Mouse (Mus musculus): ENCODE measurements at regions not wholly inside any gene's neighbourhood (a gene's known extent, or its start where the extent isn't known, plus 50 kb on each side); places are given as distances from the start of the nearest gene placed in this dataset.

DNA sequence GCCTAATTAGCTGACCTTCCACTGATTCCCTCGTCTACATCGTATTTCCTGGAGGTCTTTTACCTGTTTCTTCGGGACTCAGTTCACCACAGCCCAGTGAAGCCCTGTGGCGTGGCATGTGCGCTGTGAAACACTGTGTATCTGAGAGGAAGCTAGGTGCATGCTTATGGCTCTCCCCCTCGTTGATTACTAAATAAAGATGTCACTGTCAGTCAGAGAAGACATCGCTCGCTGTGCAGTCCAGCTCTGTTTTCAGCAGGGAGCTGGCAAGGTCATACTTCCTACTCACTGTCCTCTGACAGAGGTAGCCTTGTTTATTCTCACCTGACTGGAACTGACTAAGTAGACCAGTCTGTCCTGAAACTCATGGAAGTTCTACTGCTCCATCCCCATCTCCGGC lies 68.7 kb upstream of the Adrb1 start:
- no peak for DNase-seq

DNA sequence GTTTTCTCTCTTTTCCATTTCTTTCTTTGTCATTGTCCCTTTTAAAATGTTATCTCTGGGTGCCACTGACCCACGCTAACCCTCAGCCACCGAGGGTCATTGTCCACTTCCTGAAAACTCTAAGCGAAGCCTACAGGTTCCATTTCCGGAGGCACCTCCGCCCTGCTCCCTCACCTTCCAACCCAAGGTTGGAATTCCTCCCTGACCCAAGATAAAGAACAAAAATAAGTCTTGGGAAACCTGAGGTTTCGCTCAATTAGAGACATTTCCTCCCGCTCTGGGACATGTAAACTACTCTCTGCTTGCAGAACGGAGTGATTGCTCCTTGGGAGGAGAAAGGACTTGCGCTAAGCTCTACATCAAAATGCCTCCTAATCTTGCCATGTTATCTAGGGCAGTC lies 66.7 kb upstream of the Adrb1 start:
- DNase-seq, result no peak

DNA sequence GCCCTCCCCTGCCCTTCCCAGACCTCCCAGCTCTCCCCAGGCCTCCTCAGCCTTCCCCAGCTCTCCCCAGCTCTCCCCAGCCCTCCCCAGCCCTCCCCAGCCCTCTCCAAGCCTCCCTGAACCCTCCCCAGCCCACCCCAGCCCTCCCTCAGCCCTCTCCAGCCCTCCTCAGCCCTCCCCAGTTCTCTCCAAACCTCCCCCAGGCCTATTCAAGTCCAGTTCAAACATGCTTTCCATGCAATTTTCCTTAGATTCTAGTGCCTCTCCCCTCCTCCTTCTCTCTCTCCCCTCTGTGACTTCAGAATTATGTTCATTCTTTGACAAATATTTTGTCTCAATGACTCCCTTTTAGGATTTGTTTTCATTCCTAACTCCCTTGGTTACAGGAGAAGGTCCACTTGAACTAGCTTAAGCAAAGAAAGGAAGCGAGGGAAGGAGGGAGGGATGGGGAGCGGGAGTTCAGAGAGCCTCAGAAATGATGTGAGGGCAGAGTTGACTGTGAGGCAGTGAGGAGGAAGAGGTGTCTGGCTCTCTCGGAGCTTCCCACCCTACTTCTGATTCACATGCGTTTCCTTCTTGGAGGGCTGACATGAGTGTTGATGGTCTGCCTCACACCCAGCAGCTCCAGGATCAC lies 61.3 kb upstream of the Adrb1 start:
- no peak for DNase-seq

DNA sequence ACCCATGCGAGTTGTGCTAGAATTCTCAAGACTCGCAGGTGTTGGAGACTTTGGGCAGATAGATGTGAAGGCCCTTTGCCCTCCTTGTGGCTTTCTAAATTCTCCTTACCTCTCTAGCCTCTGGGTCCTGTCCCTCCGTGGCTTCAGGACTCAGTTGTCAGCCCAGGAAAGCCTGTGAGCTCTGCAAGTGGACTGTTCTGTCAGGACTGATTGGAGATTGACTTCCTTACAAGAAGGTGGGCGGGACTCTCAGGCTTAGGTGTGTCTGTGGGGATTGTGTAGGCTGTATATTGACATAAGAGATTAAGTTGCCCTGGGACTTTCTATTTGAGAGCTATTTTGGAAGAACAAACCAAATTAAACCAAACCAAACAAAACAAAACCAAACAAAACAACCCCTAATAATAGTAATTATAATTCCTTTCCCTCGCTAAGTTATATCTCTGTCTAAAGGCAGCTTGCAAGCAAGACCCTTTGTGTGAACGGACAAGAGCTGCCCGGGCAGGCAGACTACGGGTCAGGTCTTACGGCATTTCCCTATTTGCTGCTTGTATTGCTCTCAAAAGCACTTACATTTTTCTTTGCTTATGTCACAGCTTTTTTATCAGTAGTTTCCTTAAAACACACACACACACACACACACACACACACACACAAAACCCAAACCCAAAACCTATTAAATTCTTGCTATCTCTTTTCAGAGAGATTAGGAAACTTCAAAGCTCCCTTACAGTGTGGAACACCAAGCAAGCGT lies 58.3 kb upstream of the Adrb1 start:
- DNase-seq, result no peak

DNA sequence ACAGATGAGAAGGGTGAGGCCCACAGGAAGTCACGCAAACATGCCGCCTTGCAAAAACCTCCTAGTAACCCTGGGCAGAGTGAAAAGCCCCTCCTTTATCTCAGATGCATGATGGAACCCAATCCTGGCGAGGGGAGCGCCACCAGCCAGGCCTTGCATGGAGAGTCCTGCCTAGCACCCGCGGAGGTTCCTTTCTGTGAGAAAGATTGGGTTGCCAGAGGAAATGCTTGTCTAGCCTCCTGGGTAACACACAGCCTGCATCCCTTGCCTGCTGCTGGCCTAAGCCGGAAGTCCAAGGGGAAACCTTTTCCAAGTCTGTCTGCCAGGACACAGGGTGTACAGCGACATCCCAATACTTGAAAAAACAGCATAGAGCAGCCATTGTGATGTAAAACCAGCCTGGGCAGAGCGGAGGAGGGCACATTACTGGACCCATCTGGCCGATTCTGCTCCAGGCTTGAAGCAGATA lies 57.7 kb upstream of the Adrb1 start:
- no peak for DNase-seq

DNA sequence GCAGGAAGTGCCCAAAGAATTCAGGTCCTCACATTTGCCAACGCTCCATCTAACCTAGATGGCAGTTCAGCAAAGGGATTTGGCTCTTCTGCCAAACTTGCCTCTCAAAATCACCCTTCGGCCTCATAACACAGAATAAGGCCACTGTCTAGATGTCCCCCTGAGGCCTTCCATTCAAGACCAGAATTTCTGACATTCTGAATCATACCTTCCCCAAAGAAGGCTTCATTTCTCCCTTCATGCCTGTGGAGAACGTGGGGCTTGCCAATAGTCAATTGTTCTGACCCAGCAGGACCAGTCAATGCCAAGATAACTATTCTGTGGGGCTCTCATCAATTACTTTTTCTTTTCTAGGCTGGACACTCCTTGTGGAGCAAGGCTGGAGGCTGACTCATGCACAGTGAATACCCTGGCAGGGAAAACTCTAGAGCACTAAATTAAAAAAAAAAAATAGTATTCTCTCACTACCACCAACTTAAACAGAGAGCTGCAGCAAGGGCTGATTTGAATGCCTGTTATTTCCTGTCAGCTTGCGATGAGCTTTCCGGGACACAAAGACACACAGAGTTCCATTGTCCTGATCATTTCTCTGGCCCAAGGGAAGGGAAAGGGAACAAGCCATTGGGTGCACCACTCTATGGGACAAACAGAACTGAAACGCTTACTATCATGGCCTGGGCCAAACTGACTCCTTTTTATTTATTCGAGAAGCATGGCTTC lies 56.9 kb upstream of the Adrb1 start:
- no peak for DNase-seq

DNA sequence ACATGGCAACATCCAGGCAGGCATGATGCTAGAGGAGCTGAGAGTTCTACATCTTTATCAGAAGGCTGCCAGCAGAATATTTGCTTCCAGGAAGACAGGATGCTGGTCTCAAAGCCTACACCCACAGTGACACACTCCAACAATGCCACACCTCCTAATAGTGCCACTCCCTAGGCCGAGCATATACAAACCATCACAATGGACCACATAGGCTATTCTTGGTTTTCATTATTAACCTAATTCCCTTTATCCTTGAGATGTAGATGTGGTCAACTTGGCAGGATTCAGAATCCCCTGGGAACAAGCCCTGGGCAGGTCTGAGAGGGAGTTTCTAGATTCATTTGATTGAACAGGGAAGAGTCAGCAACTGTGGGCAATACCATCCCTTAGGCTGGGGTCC lies 56.0 kb upstream of the Adrb1 start:
- no peak for DNase-seq

DNA sequence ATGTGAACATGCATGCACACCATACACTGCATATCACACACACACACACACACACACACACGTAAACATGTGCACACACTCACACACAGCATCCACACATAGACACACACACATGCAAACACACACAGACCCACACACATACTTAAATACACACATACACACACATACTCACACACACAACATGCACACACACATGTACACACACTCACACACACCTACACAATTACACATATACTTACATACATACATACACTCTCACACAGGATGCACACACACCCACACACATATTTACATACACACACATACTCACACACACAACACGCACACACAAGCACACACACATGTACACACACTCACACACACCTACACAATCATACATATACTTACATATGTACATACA lies 54.1 kb upstream of the Adrb1 start:
- DNase-seq, result no peak

DNA sequence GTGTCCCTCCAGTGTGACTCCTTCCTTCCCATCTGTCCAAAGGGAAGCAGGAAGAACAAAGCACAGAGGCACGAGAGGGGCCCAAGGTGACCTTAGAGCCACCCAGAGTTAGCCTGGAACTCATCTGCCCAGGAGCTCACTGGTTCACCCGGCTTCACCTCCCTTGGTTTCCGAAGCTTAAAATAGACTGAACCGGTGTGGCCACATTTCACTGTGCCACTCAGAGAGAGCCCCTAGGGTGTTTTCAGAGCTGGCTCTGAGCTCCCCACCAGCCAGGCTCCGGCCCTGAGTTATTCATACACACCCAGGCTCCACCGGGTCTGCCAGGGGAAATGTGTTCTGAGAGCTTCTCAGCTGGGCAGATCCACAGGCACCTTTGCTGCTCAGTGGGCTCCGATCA lies 53.0 kb upstream of the Adrb1 start:
- DNase-seq, result peak; percentile 63

DNA sequence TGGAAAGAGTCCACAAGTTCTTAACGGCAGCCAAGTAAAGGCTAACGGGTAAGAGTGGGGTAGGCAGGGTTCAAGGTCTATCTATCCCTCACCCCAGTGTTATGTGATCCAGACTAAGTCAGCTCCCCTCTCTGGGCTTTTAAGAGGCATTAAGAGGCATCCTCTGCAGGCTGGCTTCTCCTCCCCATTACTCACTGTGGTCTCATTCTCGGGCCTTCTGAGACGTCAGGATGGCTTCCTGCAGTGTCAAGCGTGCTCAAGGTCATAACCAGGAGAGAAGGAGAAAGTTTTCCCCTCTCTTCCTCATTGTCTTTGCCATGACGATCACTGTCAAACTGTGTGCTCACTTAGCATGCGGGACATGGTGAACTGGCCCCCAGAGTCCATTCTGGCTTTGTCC lies 52.5 kb upstream of the Adrb1 start:
- no peak for DNase-seq
